Mouse (Mus musculus): ENCODE data around the gene Gm42674.

DNA sequence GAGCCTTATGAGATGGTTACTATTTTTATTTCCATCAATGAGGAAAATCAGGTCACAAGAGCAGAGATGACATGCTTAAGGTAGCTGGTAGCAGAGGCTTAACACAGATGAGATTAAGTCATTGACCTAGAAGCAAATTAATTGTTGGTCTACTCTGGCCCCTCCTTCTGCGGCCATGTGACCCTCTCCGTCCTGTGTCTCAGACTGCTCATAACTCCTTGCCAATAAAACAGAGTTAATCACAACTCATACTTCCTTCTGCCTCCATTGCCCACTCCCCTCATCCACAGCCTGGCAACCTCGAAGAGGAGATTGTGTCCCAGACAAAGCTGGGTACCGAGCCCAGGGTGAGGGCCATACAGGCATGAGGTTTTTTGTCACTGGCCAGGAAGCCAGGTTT lies 3.5 kb upstream of the Gm42674 start:
- TF ChIP-seq CTCF (IDR thresholded peaks at IDR 0.05; ENCODE audit: extremely low read depth, insufficient read depth, insufficient read length, insufficient replicate concordance) (no peak), POLR2A (IDR thresholded peaks at IDR 0.05; ENCODE audit: low read depth, low read length) (no peak)
